Mouse (Mus musculus) pancreas, adult 10 weeks (tissue): ENCODE results near the gene Bnc1. TPM values are rescaled to one million over a fixed set of nuclear protein-coding genes. Genes with fewer than 3 reads are reported as not detected.

Source experiments
- polyA plus RNA-seq: library from polyadenylated mRNA; stranded (reverse); fragments of 350-450 nt; fragmentation: Illumina TruSeq; extraction: RNeasy Lipid Tissue Mini Kit (QIAGEN cat#74804); gene quantifications from one replicate; pipeline ENCODE4 v1.2.3, GENCODE M21; 2015; ENCODE audit warnings: low read depth, low replicate concordance; ENCODE audit not compliant: insufficient read depth

The Bnc1 gene
- 2.0 TPM for polyA plus RNA-seq

DNA sequence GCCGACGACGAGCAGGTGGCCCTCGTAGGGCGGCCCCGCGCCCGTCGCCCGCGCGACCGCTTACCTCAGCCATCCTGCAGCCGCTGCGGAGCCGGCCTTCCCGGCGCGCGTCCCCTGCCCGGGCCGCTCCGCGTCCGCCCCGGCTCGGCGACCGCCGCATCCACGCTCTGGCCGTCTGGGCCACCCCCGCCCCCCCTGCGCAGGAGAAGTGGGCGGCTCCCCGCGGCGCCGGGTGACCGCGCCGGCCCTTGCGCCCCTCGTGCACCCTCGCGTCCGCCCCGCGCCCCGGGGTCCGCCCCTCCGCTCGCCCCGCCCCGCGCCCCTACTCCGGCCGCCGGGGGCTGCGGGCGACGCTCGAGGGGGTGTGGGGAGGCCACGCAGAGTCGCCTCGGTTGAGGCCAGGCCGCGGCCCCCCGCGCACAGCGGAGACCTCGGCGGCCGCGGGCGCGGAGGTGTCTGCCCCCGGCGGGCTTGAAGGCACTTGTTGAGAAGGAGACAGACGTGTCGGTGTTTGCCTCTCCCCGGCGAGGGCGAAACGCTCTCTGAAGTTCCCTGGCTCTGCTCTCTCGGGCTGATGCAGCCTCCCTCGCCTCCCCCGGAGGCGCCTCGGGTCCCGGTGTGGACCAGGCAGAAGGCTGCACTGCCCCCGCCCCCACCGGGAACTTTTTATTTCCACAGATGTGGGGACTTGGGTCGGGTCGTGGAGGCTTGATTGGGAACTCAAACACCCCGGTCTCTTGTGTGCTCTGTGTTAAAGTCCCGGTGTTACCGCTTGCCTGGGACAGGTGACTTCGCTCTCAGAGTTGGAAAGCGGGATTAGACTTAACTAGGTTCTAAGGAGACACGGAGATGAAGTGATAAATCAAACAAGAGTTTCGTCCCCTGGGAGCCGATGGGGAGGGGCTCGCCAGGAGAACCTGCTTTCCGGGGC is at the start of gene Bnc1:
Gene Bnc1 (minus strand): TSS at position 162 of the 931 bp plus-strand sequence.

DNA sequence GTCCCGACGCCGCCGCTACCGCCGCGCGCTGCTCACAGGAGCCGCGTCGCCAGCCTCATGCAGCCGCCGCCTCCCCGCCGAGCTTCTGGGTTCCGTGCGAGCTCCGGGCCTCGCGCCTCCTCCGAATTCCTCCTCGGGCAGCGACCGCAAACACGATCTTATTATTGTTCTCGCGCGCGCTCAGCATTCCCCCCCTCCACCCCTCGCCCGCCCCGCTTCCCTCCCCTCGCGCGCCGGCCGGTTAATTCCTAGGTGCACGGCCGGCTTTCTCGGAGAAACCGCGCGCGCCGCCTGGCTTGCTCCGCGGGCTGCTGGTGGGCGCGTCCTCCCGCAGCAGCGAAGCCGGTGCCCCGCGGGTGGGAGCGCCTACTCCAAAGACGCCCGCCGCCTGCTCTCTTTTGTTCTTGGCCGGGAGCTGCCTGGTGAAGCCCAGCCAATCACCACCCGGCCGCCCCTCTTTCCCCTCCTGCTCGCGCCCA is 57.8 kb downstream of the Bnc1 start, which contains the start of gene Hdgfl3:
Gene Hdgfl3 (minus strand): TSS at position 207 of the 479 bp plus-strand sequence.

Other genes with a start within 250 kb of the Bnc1 start
- gene Ramac, start 229.4 kb downstream of the Bnc1 start, polyA plus RNA-seq = 12.6 TPM
- 9.5 TPM for gene 3110040N11Rik, start 202.8 kb downstream of the Bnc1 start, polyA plus RNA-seq
- gene Btbd1, start 162.9 kb downstream of the Bnc1 start, polyA plus RNA-seq = 10.4 TPM
- gene Gm10160, start 136.5 kb downstream of the Bnc1 start, polyA plus RNA-seq = not detected
- 7.8 TPM for gene Tm6sf1, start 133.3 kb downstream of the Bnc1 start, polyA plus RNA-seq
- 2.3 TPM for gene Hdgfl3, start 57.8 kb downstream of the Bnc1 start, polyA plus RNA-seq
- gene Sh3gl3, start 181.5 kb upstream of the Bnc1 start, polyA plus RNA-seq = not detected